Mouse (Mus musculus) cortical plate, adult 2 months (tissue): ENCODE results near the gene Afdn.

Source experiments
- CTCF ChIP-seq: fragments of 200-500 bp; IDR thresholded peaks from 2 replicates; pipeline ENCODE4 v1.5.1; 2011; ENCODE audit warnings: mild to moderate bottlenecking, control low read depth, low read length; ENCODE audit not compliant: insufficient read depth; ENCODE audit errors: extremely low read depth
- POLR2A ChIP-seq: fragments of 200-500 bp; IDR thresholded peaks from 2 replicates; pipeline ENCODE4 v1.6.1; 2011; ENCODE audit warnings: mild to moderate bottlenecking, low read length, control low read depth; ENCODE audit not compliant: insufficient read depth; ENCODE audit errors: extremely low read depth

DNA sequence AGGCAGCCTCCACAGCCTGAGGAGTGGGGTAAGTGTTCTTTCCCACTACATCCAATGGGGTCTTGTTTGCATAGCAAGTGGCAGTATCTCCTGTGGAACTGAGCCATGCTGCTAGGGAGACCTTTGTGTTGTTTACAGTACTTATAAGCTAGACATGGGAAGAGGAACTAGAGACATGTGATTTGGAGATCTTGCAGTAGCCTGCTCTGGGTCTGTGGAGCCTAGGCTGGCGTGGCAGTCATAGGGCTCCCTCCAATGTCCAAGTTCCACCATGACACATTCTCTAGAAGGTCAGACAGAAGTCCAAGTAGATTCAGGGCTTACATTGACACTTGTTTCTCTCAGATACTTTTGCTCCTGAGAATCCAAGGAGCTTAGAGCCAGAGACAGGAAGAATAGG is 180.1 kb downstream of the Afdn start:
- no peak for TF ChIP-seq POLR2A
- TF ChIP-seq CTCF, result no peak
